In the genomic region with DNA sequence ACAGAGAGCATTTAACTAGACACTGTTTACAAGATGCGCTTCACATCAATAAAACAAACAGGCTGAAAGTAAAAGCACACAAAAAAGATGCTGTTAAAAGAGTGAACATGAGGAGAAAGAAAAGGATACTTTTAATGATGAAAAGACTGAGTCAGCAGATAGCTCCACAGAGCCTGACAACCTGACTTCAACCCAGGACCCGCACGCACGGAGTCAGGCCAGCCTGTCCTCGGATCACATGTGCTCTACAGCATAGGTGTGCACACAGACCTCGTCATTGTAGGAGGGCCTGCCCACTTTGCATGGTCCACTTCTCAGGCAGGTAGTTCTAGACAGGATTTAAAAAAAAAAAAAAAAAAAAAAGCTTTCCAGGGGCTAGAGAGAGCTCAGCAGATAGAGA, we compare ENCODE assay signal across 11 mouse cellular contexts. TPM values are rescaled to one million over a fixed set of nuclear protein-coding genes. Genes with fewer than 3 reads are reported as not detected.
DNase-seq lines count a peak whose midpoint lies in the region; ATAC-seq and TF ChIP-seq lines count a peak whose summit lies in the region.
"Had no signal": no experiment of that assay in that cellular context is flagged by ENCODE, and none has a peak within 500 bp of the region (broad histone marks: within the 10 kb centered on the region; RNA-seq: fewer than 3 reads in every experiment).

No protein-coding gene starts in this region.

- peak overlapping the region; percentile 34; the same call in 1 of the 2 replicates for H3K4me2 ChIP-seq in liver, embryonic 13.5 days
- no peak overlapping the region for H3K4me2 ChIP-seq in liver, embryonic 11.5 days
- H3K4me2 ChIP-seq in limb, embryonic 13.5 days (replicated peaks), result peak overlapping the region; percentile 49; the same call in 1 of the 2 replicates
- H3K4me2 ChIP-seq: intestine, embryonic 15.5 days had no signal

- peak overlapping the region; percentile 60; the same call in 1 of the 2 replicates for H3K4me3 ChIP-seq in gastrocnemius, adult 2 months
- H3K4me3 ChIP-seq in liver, embryonic 13.5 days (replicated peaks), result no peak overlapping the region
- no peak overlapping the region for H3K4me3 ChIP-seq in liver, embryonic 11.5 days (ENCODE audit: low read depth, low read length)
- H3K4me3 ChIP-seq in ES-Bruce4 (ENCODE audit: low read depth, low read length), result 0 out of 2 replicates have a peak overlapping the region, but pooled peaks have one; percentile 31
- no peak overlapping the region for H3K4me3 ChIP-seq in limb, embryonic 13.5 days
- H3K4me3 ChIP-seq: intestine, embryonic 15.5 days; midbrain, embryonic 13.5 days had no signal

- no peak for DNase-seq in gastrocnemius, adult 2 months
- DNase-seq in gastrocnemius, postnatal 25 days, result no peak
- no peak for DNase-seq in liver, embryonic 13.5 days
- no peak for DNase-seq in liver, embryonic 11.5 days (ENCODE audit: low spot score)
- no peak for DNase-seq in ovary, postnatal 36 days (ENCODE audit: low spot score)
- DNase-seq: cerebellum, adult 18-20 months; lung, postnatal 10 days had no signal

- no peaks in the 10 kb centered on the region for H3K9me3 ChIP-seq in liver, embryonic 13.5 days (replicated peaks)
- H3K9me3 ChIP-seq in liver, embryonic 11.5 days (ENCODE audit: control insufficient read depth, low read length), result no peaks in the 10 kb centered on the region
- no peaks in the 10 kb centered on the region for H3K9me3 ChIP-seq in ES-Bruce4 (replicated peaks; ENCODE audit: control insufficient read depth, insufficient read depth, low read length, poor library complexity, severe bottlenecking)
- H3K9me3 ChIP-seq in limb, embryonic 13.5 days, result no peaks in the 10 kb centered on the region
- H3K9me3 ChIP-seq: intestine, embryonic 15.5 days; midbrain, embryonic 13.5 days had no signal

- no peak for TF ChIP-seq POLR2A in ES-Bruce4 (IDR thresholded peaks at IDR 0.05; ENCODE audit: insufficient read depth, low read length)

- intact Hi-C loops in gastrocnemius, adult 2 months (cut with DNase I), result no loop called here

- 0 out of 2 replicates have a peak, but pooled peaks cover 4% of the 10 kb centered on the region for H3K36me3 ChIP-seq in liver, embryonic 13.5 days
- H3K36me3 ChIP-seq in liver, embryonic 11.5 days (ENCODE audit: control insufficient read depth, insufficient read depth, low read length), result no peaks in the 10 kb centered on the region
- H3K36me3 ChIP-seq in ES-Bruce4 (ENCODE audit: control insufficient read depth, insufficient read depth, low read length, poor library complexity, severe bottlenecking), result no peaks in the 10 kb centered on the region
- no peaks in the 10 kb centered on the region for H3K36me3 ChIP-seq in limb, embryonic 13.5 days
- H3K36me3 ChIP-seq: intestine, embryonic 15.5 days; midbrain, embryonic 13.5 days had no signal

- no peaks in the 10 kb centered on the region for H3K27me3 ChIP-seq in liver, embryonic 13.5 days
- no peaks in the 10 kb centered on the region for H3K27me3 ChIP-seq in liver, embryonic 11.5 days (replicated peaks; ENCODE audit: control insufficient read depth, insufficient read depth, low read length)
- H3K27me3 ChIP-seq in ES-Bruce4 (ENCODE audit: control insufficient read depth, insufficient read depth, low read length, poor library complexity, severe bottlenecking), result no peaks in the 10 kb centered on the region
- H3K27me3 ChIP-seq in limb, embryonic 13.5 days, result no peaks in the 10 kb centered on the region
- H3K27me3 ChIP-seq: intestine, embryonic 15.5 days; midbrain, embryonic 13.5 days had no signal

- no peak for TF ChIP-seq EP300 in ES-Bruce4 (IDR thresholded peaks at IDR 0.05; ENCODE audit: insufficient read depth, low read depth, low read length)

- peak overlapping the region; percentile 26; the same call in 1 of the 2 replicates for H3K9ac ChIP-seq in liver, embryonic 13.5 days
- no peak overlapping the region for H3K9ac ChIP-seq in liver, embryonic 11.5 days (ENCODE audit: low read depth, low read length)
- no peak overlapping the region for H3K9ac ChIP-seq in ES-Bruce4 (ENCODE audit: low read depth, poor library complexity, severe bottlenecking)
- no peak overlapping the region for H3K9ac ChIP-seq in limb, embryonic 13.5 days
- H3K9ac ChIP-seq: intestine, embryonic 15.5 days; midbrain, embryonic 13.5 days had no signal

- ATAC-seq in liver, embryonic 13.5 days (ENCODE audit: low read depth), result no peak
- ATAC-seq in liver, embryonic 11.5 days (replicated peaks; ENCODE audit: low FRiP score), result no peak
- ATAC-seq in limb, embryonic 13.5 days (ENCODE audit: low FRiP score, low read depth), result peak; percentile 73
- ATAC-seq: midbrain, embryonic 13.5 days had no signal

- H3K27ac ChIP-seq in gastrocnemius, adult 2 months, result peak overlapping the region; percentile 82
- H3K27ac ChIP-seq in liver, embryonic 13.5 days, result no peak overlapping the region; the same call in 1 of the 2 replicates
- H3K27ac ChIP-seq in liver, embryonic 11.5 days (ENCODE audit: low read depth, low read length), result no peak overlapping the region
- H3K27ac ChIP-seq in ES-Bruce4 (ENCODE audit: insufficient read depth, low read length), result no peak overlapping the region
- no peak overlapping the region for H3K27ac ChIP-seq in limb, embryonic 13.5 days
- H3K27ac ChIP-seq: intestine, embryonic 15.5 days; midbrain, embryonic 13.5 days had no signal

- no peak for TF ChIP-seq CTCF in gastrocnemius, adult 2 months (IDR thresholded peaks at IDR 0.05)
- TF ChIP-seq CTCF in ES-Bruce4 (IDR thresholded peaks at IDR 0.05; ENCODE audit: low read depth, low read length), result no peak

- WGBS in liver, embryonic 13.5 days (ENCODE audit: insufficient replicate concordance), result 74% methylated on average over 6 of the region's 6 CpGs
- WGBS in liver, embryonic 11.5 days, result 66% methylated on average over 6 of the region's 6 CpGs
- 35% methylated on average over 6 of the region's 6 CpGs for WGBS in limb, embryonic 13.5 days

- peaks cover 79% of the 10 kb centered on the region for H3K4me1 ChIP-seq in liver, embryonic 13.5 days (replicated peaks)
- H3K4me1 ChIP-seq in liver, embryonic 11.5 days (replicated peaks; ENCODE audit: control insufficient read depth, insufficient read depth, low read length), result peaks cover 38% of the 10 kb centered on the region
- H3K4me1 ChIP-seq in ES-Bruce4 (ENCODE audit: control insufficient read depth, insufficient read depth, low read length), result no peaks in the 10 kb centered on the region
- H3K4me1 ChIP-seq in limb, embryonic 13.5 days, result peaks cover 27% of the 10 kb centered on the region

RNA-seq across cellular contexts. Expression of a gene that starts 6.5 kb away (rescaled TPM):
- 10 to 100 TPM; 50.7 to 53.2 TPM for total RNA-seq in gastrocnemius, adult 2 months (2021)
- total RNA-seq in gastrocnemius, postnatal 25 days (2021), result 10 to 100 TPM; 44.3 to 46.1 TPM
- 24.0 and 24.4 TPM in 2 replicates for polyA plus RNA-seq in liver, embryonic 13.5 days (2015; fragmentation: Nextera tagmentation; extraction: Ambion mirVana)
- polyA plus RNA-seq in liver, embryonic 11.5 days (2014; fragmentation: Nextera tagmentation; extraction: Ambion mirVana), result 36.5 and 37.9 TPM in 2 replicates
- polyA plus RNA-seq in ES-Bruce4 (2011; ENCODE audit: insufficient read depth, insufficient read length, low read depth, missing spikeins), result 52.8 and 57.7 TPM in 2 replicates
- 65.0 and 70.3 TPM in 2 replicates for polyA plus RNA-seq in limb, embryonic 13.5 days (2015; fragmentation: Nextera tagmentation; extraction: Ambion mirVana)

Comparison
In these comparisons a context has a peak if more than half of its experiments do, and no peak if none do; other contexts are left out.
1. H3K4me3 ChIP-seq: peak in gastrocnemius, adult 2 months (single experiment) and ES-Bruce4 (single experiment); none in liver, embryonic 13.5 days (single experiment), liver, embryonic 11.5 days (single experiment) and limb, embryonic 13.5 days (single experiment).